Mouse (Mus musculus): Measurements from ENCODE around the gene Grn. TPM values are rescaled to one million over a fixed set of nuclear protein-coding genes. Genes with fewer than 3 reads are reported as not detected.
A peak's percentile ranks its signal among the peaks of the same experiment; 100 is the strongest.

Grn gene
- polyA plus RNA-seq, 1 experiment = 174 TPM

- H3K4me3 ChIP-seq = no peak overlapping the region
- H3K79me2 ChIP-seq (ENCODE audit: control insufficient read depth, insufficient read depth) = no peaks in the 10 kb centered on the region
- peaks cover 4% of the 10 kb centered on the region for H3K36me3 ChIP-seq (ENCODE audit: control insufficient read depth, insufficient read depth)
- no peaks in the 10 kb centered on the region for H3K27me3 ChIP-seq (ENCODE audit: control insufficient read depth, insufficient read depth, insufficient read length)
- TF ChIP-seq MAX (IDR thresholded peaks at IDR 0.05; ENCODE audit: low read depth) (no peak), E2F4 (IDR thresholded peaks at IDR 0.05; ENCODE audit: insufficient read depth) (no peak), POLR2A (IDR thresholded peaks at IDR 0.05; ENCODE audit: insufficient read length, low read depth) (no peak), MYOG (IDR thresholded peaks at IDR 0.05; ENCODE audit: control insufficient read depth in 1 of 3, insufficient read depth in 1 of 3, insufficient read length in 2 of 3, low read depth in 2 of 3) (no peak), USF1 (IDR thresholded peaks at IDR 0.05; ENCODE audit: low read depth) (no peak), REST (IDR thresholded peaks at IDR 0.05; ENCODE audit: insufficient read depth, insufficient read length) (no peak), TCF12 (IDR thresholded peaks at IDR 0.05; ENCODE audit: insufficient read depth, poor library complexity, severe bottlenecking) (no peak)
- no peak overlapping the region for H3ac ChIP-seq (ENCODE audit: control insufficient read depth, insufficient read length)
- no peak overlapping the region for H3K4me2 ChIP-seq (ENCODE audit: low read depth)
Measured at GRCm38 (mm10) chr11:102433866-102434265, 3.8 kb downstream of the Grn start.

GRCm38 (mm10) chr11:102434406-102434805, 4.3 kb downstream of the Grn start:
- H3K27me3 ChIP-seq (ENCODE audit: control insufficient read depth, insufficient read depth, insufficient read length) = no peaks in the 10 kb centered on the region
- no peak overlapping the region for H3K4me3 ChIP-seq
- no peak overlapping the region for H3ac ChIP-seq (ENCODE audit: control insufficient read depth, insufficient read length)
- TF ChIP-seq POLR2A (IDR thresholded peaks at IDR 0.05; ENCODE audit: insufficient read length, low read depth) = no peak
- TF ChIP-seq SRF (IDR thresholded peaks at IDR 0.05; ENCODE audit: control insufficient read depth, insufficient read length, low read depth) = no peak
- no peak for TF ChIP-seq MYOD1 (IDR thresholded peaks at IDR 0.05; ENCODE audit: control insufficient read depth in 1 of 3, insufficient read length in 2 of 3, low read depth in 2 of 3)
- TF ChIP-seq TCF12 (IDR thresholded peaks at IDR 0.05; ENCODE audit: insufficient read depth, poor library complexity, severe bottlenecking) = no peak
- no peak for TF ChIP-seq E2F4 (IDR thresholded peaks at IDR 0.05; ENCODE audit: insufficient read depth)
- TF ChIP-seq REST (IDR thresholded peaks at IDR 0.05; ENCODE audit: insufficient read depth, insufficient read length) = no peak
- TF ChIP-seq MAX (IDR thresholded peaks at IDR 0.05; ENCODE audit: low read depth) = no peak
- TF ChIP-seq MYOG (IDR thresholded peaks at IDR 0.05; ENCODE audit: control insufficient read depth in 1 of 3, insufficient read depth in 1 of 3, insufficient read length in 2 of 3, low read depth in 2 of 3) = no peak
- no peak for TF ChIP-seq USF1 (IDR thresholded peaks at IDR 0.05; ENCODE audit: low read depth)
- TF ChIP-seq POLR2AphosphoS2 (IDR thresholded peaks at IDR 0.05; ENCODE audit: insufficient read length, low read depth) = no peak
- no peak for TF ChIP-seq TCF3 (IDR thresholded peaks at IDR 0.05; ENCODE audit: insufficient read length, low read depth)
- TF ChIP-seq CEBPB (IDR thresholded peaks at IDR 0.05; ENCODE audit: insufficient read depth, poor library complexity, severe bottlenecking) = no peak
- H3K4me2 ChIP-seq (ENCODE audit: low read depth) = no peak overlapping the region
- peaks cover 7% of the 10 kb centered on the region for H3K36me3 ChIP-seq (ENCODE audit: control insufficient read depth, insufficient read depth)
- H3K79me2 ChIP-seq (ENCODE audit: control insufficient read depth, insufficient read depth) = no peaks in the 10 kb centered on the region

- peaks cover 12% of the 10 kb centered on the region for H3K36me3 ChIP-seq (ENCODE audit: control insufficient read depth, insufficient read depth)
- H3K4me3 ChIP-seq = no peak overlapping the region
- peak; percentile 25 for TF ChIP-seq POLR2A (IDR thresholded peaks at IDR 0.05; ENCODE audit: insufficient read length, low read depth)
- TF ChIP-seq USF1 (IDR thresholded peaks at IDR 0.05; ENCODE audit: low read depth) = no peak
- TF ChIP-seq POLR2AphosphoS2 (IDR thresholded peaks at IDR 0.05; ENCODE audit: insufficient read length, low read depth) = peak; percentile 59
- H3K79me2 ChIP-seq (ENCODE audit: control insufficient read depth, insufficient read depth) = no peaks in the 10 kb centered on the region
- H3K4me2 ChIP-seq (ENCODE audit: low read depth) = no peak overlapping the region
- no peaks in the 10 kb centered on the region for H3K27me3 ChIP-seq (ENCODE audit: control insufficient read depth, insufficient read depth, insufficient read length)
- no peak overlapping the region for H3ac ChIP-seq (ENCODE audit: control insufficient read depth, insufficient read length)
Measured at GRCm38 (mm10) chr11:102434816-102435705, 4.9 kb downstream of the Grn start.

GRCm38 (mm10) chr11:102435754-102436470, 5.8 kb downstream of the Grn start:
- H3K4me2 ChIP-seq (ENCODE audit: low read depth) = peak overlapping the region; percentile 0
- TF ChIP-seq POLR2AphosphoS2 (IDR thresholded peaks at IDR 0.05; ENCODE audit: insufficient read length, low read depth) (peak; percentile 60), MYOD1 (IDR thresholded peaks at IDR 0.05; ENCODE audit: control insufficient read depth in 1 of 3, insufficient read length in 2 of 3, low read depth in 2 of 3) (peak in 1 of 3 experiments; percentile 24), CEBPB (IDR thresholded peaks at IDR 0.05; ENCODE audit: insufficient read depth, poor library complexity, severe bottlenecking) (no peak), MYOG (IDR thresholded peaks at IDR 0.05; ENCODE audit: control insufficient read depth in 1 of 3, insufficient read depth in 1 of 3, insufficient read length in 2 of 3, low read depth in 2 of 3) (peak in 1 of 3 experiments; percentile 33), MAX (IDR thresholded peaks at IDR 0.05; ENCODE audit: low read depth) (no peak)
- peaks cover 12% of the 10 kb centered on the region for H3K36me3 ChIP-seq (ENCODE audit: control insufficient read depth, insufficient read depth)
- H3K27me3 ChIP-seq (ENCODE audit: control insufficient read depth, insufficient read depth, insufficient read length) = no peaks in the 10 kb centered on the region
- no peak overlapping the region for H3K4me3 ChIP-seq
- H3ac ChIP-seq (ENCODE audit: control insufficient read depth, insufficient read length) = no peak overlapping the region
- H3K79me2 ChIP-seq (ENCODE audit: control insufficient read depth, insufficient read depth) = no peaks in the 10 kb centered on the region

GRCm38 (mm10) chr11:102436471-102436790, 6.3 kb downstream of the Grn start:
- TF ChIP-seq SRF (IDR thresholded peaks at IDR 0.05; ENCODE audit: control insufficient read depth, insufficient read length, low read depth) (no peak), USF1 (IDR thresholded peaks at IDR 0.05; ENCODE audit: low read depth) (no peak), CEBPB (IDR thresholded peaks at IDR 0.05; ENCODE audit: insufficient read depth, poor library complexity, severe bottlenecking) (no peak), TCF3 (IDR thresholded peaks at IDR 0.05; ENCODE audit: insufficient read length, low read depth) (no peak), MYOG (IDR thresholded peaks at IDR 0.05; ENCODE audit: control insufficient read depth in 1 of 3, insufficient read depth in 1 of 3, insufficient read length in 2 of 3, low read depth in 2 of 3) (no peak), REST (IDR thresholded peaks at IDR 0.05; ENCODE audit: insufficient read depth, insufficient read length) (no peak), E2F4 (IDR thresholded peaks at IDR 0.05; ENCODE audit: insufficient read depth) (no peak), TCF12 (IDR thresholded peaks at IDR 0.05; ENCODE audit: insufficient read depth, poor library complexity, severe bottlenecking) (no peak), POLR2AphosphoS2 (IDR thresholded peaks at IDR 0.05; ENCODE audit: insufficient read length, low read depth) (no peak), MYOD1 (IDR thresholded peaks at IDR 0.05; ENCODE audit: control insufficient read depth in 1 of 3, insufficient read length in 2 of 3, low read depth in 2 of 3) (no peak), POLR2A (IDR thresholded peaks at IDR 0.05; ENCODE audit: insufficient read length, low read depth) (no peak), MAX (IDR thresholded peaks at IDR 0.05; ENCODE audit: low read depth) (no peak)
- no peaks in the 10 kb centered on the region for H3K27me3 ChIP-seq (ENCODE audit: control insufficient read depth, insufficient read depth, insufficient read length)
- peaks cover 12% of the 10 kb centered on the region for H3K36me3 ChIP-seq (ENCODE audit: control insufficient read depth, insufficient read depth)

More at GRCm38 (mm10) chr11:102436471-102436790, 6.3 kb downstream of the Grn start:
- H3K4me2 ChIP-seq (ENCODE audit: low read depth) = peak overlapping the region; percentile 0
- no peaks in the 10 kb centered on the region for H3K79me2 ChIP-seq (ENCODE audit: control insufficient read depth, insufficient read depth)
- no peak overlapping the region for H3K4me3 ChIP-seq
- H3ac ChIP-seq (ENCODE audit: control insufficient read depth, insufficient read length) = no peak overlapping the region
